Mouse (Mus musculus): ENCODE results near the gene Fam209. TPM values are rescaled to one million over a fixed set of nuclear protein-coding genes. Genes with fewer than 3 reads are reported as not detected.

The Fam209 gene
- polyA plus RNA-seq, 1 experiment from 2014 or later, result 0.90 TPM

Other genes starting within 250 kb of the Fam209 start
- not detected in 2 replicates for gene Mc3r, start 224.0 kb upstream of the Fam209 start, polyA plus RNA-seq (2015; fragmentation: Nextera tagmentation; extraction: Ambion mirVana)
- gene Fam210b, start 127.0 kb upstream of the Fam209 start, polyA plus RNA-seq (2015; fragmentation: Nextera tagmentation; extraction: Ambion mirVana), result 4.9 and 5.1 TPM in 2 replicates
- gene Aurka, start 102.0 kb upstream of the Fam209 start, polyA plus RNA-seq (2015; fragmentation: Nextera tagmentation; extraction: Ambion mirVana), result 107 and 108 TPM in 2 replicates
- gene Cstf1, start 101.8 kb upstream of the Fam209 start, polyA plus RNA-seq (2015; fragmentation: Nextera tagmentation; extraction: Ambion mirVana), result 48.5 and 55.2 TPM in 2 replicates
- gene Cass4, start 78.7 kb upstream of the Fam209 start, polyA plus RNA-seq (2015; fragmentation: Nextera tagmentation; extraction: Ambion mirVana), result 2.3 and 2.4 TPM in 2 replicates
- 132 and 144 TPM in 2 replicates for gene Rtf2, start 32.0 kb upstream of the Fam209 start, polyA plus RNA-seq (2015; fragmentation: Nextera tagmentation; extraction: Ambion mirVana)
- gene Gcnt7, start 13.9 kb upstream of the Fam209 start, polyA plus RNA-seq (2015; fragmentation: Nextera tagmentation; extraction: Ambion mirVana), result 0.84 and 2.0 TPM in 2 replicates
- 0.93 and 0.98 TPM in 2 replicates for gene Tfap2c, start 77.1 kb downstream of the Fam209 start, polyA plus RNA-seq (2015; fragmentation: Nextera tagmentation; extraction: Ambion mirVana)